Mouse (Mus musculus) left cerebral cortex, postnatal 25 days (tissue): ENCODE data around the gene Htr1d. TPM values are rescaled to one million over a fixed set of nuclear protein-coding genes. Genes with fewer than 3 reads are reported as not detected.
A peak's percentile ranks its signal among the peaks of the same experiment; 100 is the strongest.

Source experiments
- DNase-seq, 2 experiments: peaks; one replicate each; pipeline ENCODE4 v3.0.0; 2022; ENCODE audit warnings: low spot score in 2 of 2, mixed read lengths in 1 of 2
- intact Hi-C: fragments of 180-260 bp; cut with DNase I; formaldehyde crosslinking; loops from one replicate; pipeline ENCODE4 v1.15.1; 2025
- total RNA-seq, 2 experiments: library from RNA; stranded (reverse); gene quantifications; 2 replicates each; pipeline ENCODE4 v1.2.3; 2021

Htr1d gene
- total RNA-seq: 1 to 10 TPM; 3.8 to 7.4 TPM

GRCm38 (mm10) chr4:136423224-136423623 is at the start of gene Htr1d:
Gene Htr1d, plus strand, starts transcription at chr4:136423524.
- intact Hi-C loops: no loop called here
- DNase-seq: no peak

- intact Hi-C loops: no loop called here
- DNase-seq: no peak
Observed at GRCm38 (mm10) chr4:136377001-136377400, 46.3 kb upstream of the Htr1d start.

- intact Hi-C loops: no loop called here
Observed at GRCm38 (mm10) chr4:136383052-136383451, 40.3 kb upstream of the Htr1d start.

GRCm38 (mm10) chr4:136383839-136384238 is 39.5 kb upstream of the Htr1d start:
- intact Hi-C loops: no loop called here
- no peak for DNase-seq

More at GRCm38 (mm10) chr4:136383052-136383451, 40.3 kb upstream of the Htr1d start:
- DNase-seq: no peak

- intact Hi-C loops: no loop called here
- DNase-seq: no peak
Observed at GRCm38 (mm10) chr4:136387261-136387660, 36.1 kb upstream of the Htr1d start.

GRCm38 (mm10) chr4:136401806-136402205 is 21.5 kb upstream of the Htr1d start:
- no peak for DNase-seq
- intact Hi-C loops: no loop called here

- no peak for DNase-seq
- intact Hi-C loops: no loop called here
Observed at GRCm38 (mm10) chr4:136407831-136408230, 15.5 kb upstream of the Htr1d start.

GRCm38 (mm10) chr4:136411995-136412765 is 11.1 kb upstream of the Htr1d start:
- intact Hi-C loops: no loop called here
- no peak for DNase-seq

- intact Hi-C loops: no loop called here
- no peak for DNase-seq
Observed at GRCm38 (mm10) chr4:136415477-136415876, 7.8 kb upstream of the Htr1d start.

- intact Hi-C loops: no loop called here
Observed at GRCm38 (mm10) chr4:136418962-136419361, 4.4 kb upstream of the Htr1d start.

GRCm38 (mm10) chr4:136419386-136419785 is 3.9 kb upstream of the Htr1d start:
- intact Hi-C loops: no loop called here
- no peak for DNase-seq

More at GRCm38 (mm10) chr4:136418962-136419361, 4.4 kb upstream of the Htr1d start:
- no peak for DNase-seq

- no peak for DNase-seq
- intact Hi-C loops: no loop called here
Observed at GRCm38 (mm10) chr4:136424120-136424999, 1.0 kb downstream of the Htr1d start.

- intact Hi-C loops: no loop called here
- no peak for DNase-seq
Observed at GRCm38 (mm10) chr4:136425000-136425288, 1.6 kb downstream of the Htr1d start.

GRCm38 (mm10) chr4:136430609-136431375 is 7.5 kb downstream of the Htr1d start:
- peak in 1 of 2 experiments; percentile 14 for DNase-seq
- intact Hi-C loops: no loop called here

- intact Hi-C loops: no loop called here
- peak; percentile 24 to 44 for DNase-seq
Observed at GRCm38 (mm10) chr4:136431376-136431693, 8.0 kb downstream of the Htr1d start.

GRCm38 (mm10) chr4:136434029-136434428 is 10.7 kb downstream of the Htr1d start:
- no peak for DNase-seq
- intact Hi-C loops: no loop called here

GRCm38 (mm10) chr4:136439106-136439505 is 15.8 kb downstream of the Htr1d start:
- intact Hi-C loops: no loop called here
- DNase-seq: no peak

- DNase-seq: no peak
- intact Hi-C loops: no loop called here
Observed at GRCm38 (mm10) chr4:136441354-136442043, 18.2 kb downstream of the Htr1d start.

- DNase-seq: no peak
- intact Hi-C loops: no loop called here
Observed at GRCm38 (mm10) chr4:136444561-136444960, 21.2 kb downstream of the Htr1d start.

- intact Hi-C loops: no loop called here
Observed at GRCm38 (mm10) chr4:136449795-136450194, 26.5 kb downstream of the Htr1d start.

More at GRCm38 (mm10) chr4:136449795-136450194, 26.5 kb downstream of the Htr1d start:
- no peak for DNase-seq
